Mouse (Mus musculus): ENCODE data around the gene Rpl5. TPM values are rescaled to one million over a fixed set of nuclear protein-coding genes. Genes with fewer than 3 reads are reported as not detected.

Gene Rpl5
- polyA plus RNA-seq, 2 experiments from 2014 or later, result 99.1 to 122 TPM

- no peak for ATAC-seq
These were observed 43.2 kb downstream of the Rpl5 start for GRCm38 (mm10) chr5:107943526-107943925.

- ATAC-seq, result peak; percentile 57
These were observed 46.2 kb downstream of the Rpl5 start for GRCm38 (mm10) chr5:107946475-107946874.

GRCm38 (mm10) chr5:107947548-107947947 lies 47.2 kb downstream of the Rpl5 start:
- no peak for ATAC-seq

- ATAC-seq, result no peak
These were observed 48.6 kb downstream of the Rpl5 start for GRCm38 (mm10) chr5:107948899-107949298.

GRCm38 (mm10) chr5:107949607-107950006 lies 49.3 kb downstream of the Rpl5 start:
- no peak for ATAC-seq

GRCm38 (mm10) chr5:107950643-107951042 lies 50.3 kb downstream of the Rpl5 start:
- peak; percentile 51 for ATAC-seq

Other genes with a start within 250 kb of the Rpl5 start
- gene Gfi1, start 174.5 kb upstream of the Rpl5 start, polyA plus RNA-seq (2017; shearing (Covaris generic)), result 1 to 10 TPM; 2.5 to 6.1 TPM
- under 1 TPM in 1 of 2 experiments, not detected in 1; 0.32 TPM for gene Ube2d2b, start 70.4 kb upstream of the Rpl5 start, polyA plus RNA-seq (2017; shearing (Covaris generic))
- 1 to 10 TPM; 1.1 to 2.1 TPM for gene Evi5, start 25.4 kb upstream of the Rpl5 start, polyA plus RNA-seq (2017; shearing (Covaris generic))
- 10 to 100 TPM; 66.3 to 87.7 TPM for gene Fam69a, start 86.6 kb downstream of the Rpl5 start, polyA plus RNA-seq (2017; shearing (Covaris generic))
- 10 to 100 TPM; 52.0 to 56.9 TPM for gene Mtf2, start 165.2 kb downstream of the Rpl5 start, polyA plus RNA-seq (2017; shearing (Covaris generic))
- gene Tmed5, start 232.1 kb downstream of the Rpl5 start, polyA plus RNA-seq (2017; shearing (Covaris generic)), result 100 to 1,000 TPM; 111 to 117 TPM
- 1 to 10 TPM in 1 of 2 experiments, under 1 TPM in 1; 0.98 to 2.0 TPM for gene Ccdc18, start 232.4 kb downstream of the Rpl5 start, polyA plus RNA-seq (2017; shearing (Covaris generic))